Mouse (Mus musculus) thymus, adult 2 months (tissue): ENCODE measurements around the gene Fbxl12.

Experiments
- CTCF ChIP-seq: fragments of 200-500 bp; IDR thresholded peaks from 2 replicates; pipeline ENCODE4 v1.5.1; 2012; ENCODE audit warnings: mild to moderate bottlenecking, control low read depth, low read length, moderate library complexity, borderline replicate concordance; ENCODE audit not compliant: control insufficient read depth, poor library complexity, insufficient read depth; ENCODE audit errors: extremely low read depth
- POLR2A ChIP-seq: fragments of 200-500 bp; IDR thresholded peaks from 2 replicates; pipeline ENCODE4 v1.6.1; 2012; ENCODE audit warnings: mild to moderate bottlenecking, low read length, control low read depth, moderate library complexity; ENCODE audit not compliant: control insufficient read depth, poor library complexity, insufficient read depth; ENCODE audit errors: extremely low read depth

- TF ChIP-seq CTCF (no peak), POLR2A (no peak)
Observed at GRCm38 (mm10) chr9:20663956-20664355, 19.4 kb upstream of the Fbxl12 start.
